Mouse (Mus musculus) liver, embryonic 14.5 days (tissue): Measurements from ENCODE around the gene Tff1. TPM values are rescaled to one million over a fixed set of nuclear protein-coding genes. Genes with fewer than 3 reads are reported as not detected.

ENCODE experiments used
- ATAC-seq: fragments of 200-750 bp; cut with Nextera tagmentation; 2 replicates; pipeline ENCODE4 v1.8.0; 2017; ENCODE audit warnings: moderate number of reproducible peaks, mild to moderate bottlenecking, moderate library complexity; ENCODE audit not compliant: insufficient read depth
- DNase-seq, 3 experiments: peaks; one replicate each; pipeline ENCODE4 v3.0.0-alpha.2; 2012 to 2013; ENCODE audit warnings: low read depth in 3 of 3, low spot score in 3 of 3
- H3K27ac ChIP-seq: fragments of 300-500 bp; sonication (generic); 2 replicates; pipeline ENCODE4 v1.5.1; 2014; ENCODE audit warnings: moderate library complexity, mild to moderate bottlenecking, control low read depth, inconsistent platforms
- H3K27me3 ChIP-seq: fragments of 300-500 bp; sonication (generic); 2 replicates; pipeline ENCODE4 v1.6.1; 2014; ENCODE audit warnings: mild to moderate bottlenecking, low read length, moderate library complexity; ENCODE audit not compliant: control insufficient read depth, insufficient read depth
- H3K36me3 ChIP-seq: fragments of 300-500 bp; sonication (generic); replicated peaks from 2 replicates; pipeline ENCODE4 v1.6.1; 2014; ENCODE audit warnings: low read depth; ENCODE audit not compliant: control insufficient read depth, insufficient read depth
- H3K4me1 ChIP-seq, 2 experiments: fragments of 200-500 bp in 1 of 2; fragments of 300-500 bp in 1 of 2; sonication (generic) in 1 of 2; replicated peaks; 2 replicates each; pipeline ENCODE4 v1.6.1; 2012 to 2014; ENCODE audit warnings: antibody characterized with exemption in 1 of 2, inconsistent platforms in 1 of 2, low read length in 1 of 2; ENCODE audit not compliant: control insufficient read depth in 2 of 2, insufficient read depth in 2 of 2
- H3K4me2 ChIP-seq: fragments of 300-500 bp; sonication (generic); 2 replicates; pipeline ENCODE4 v1.6.1; 2014; ENCODE audit warnings: low read depth, mild to moderate bottlenecking, control low read depth, moderate library complexity
- H3K4me3 ChIP-seq, 2 experiments: fragments of 200-500 bp in 1 of 2; fragments of 300-500 bp in 1 of 2; sonication (generic) in 1 of 2; 2 replicates each; pipeline ENCODE4 v1.5.1; 2012 to 2014; ENCODE audit warnings: low read depth in 2 of 2, low read length in 2 of 2, mild to moderate bottlenecking in 2 of 2, control low read depth in 1 of 2, inconsistent platforms in 1 of 2, moderate library complexity in 1 of 2; ENCODE audit not compliant: insufficient read depth in 1 of 2
- H3K9ac ChIP-seq: fragments of 300-500 bp; sonication (generic); replicated peaks from 2 replicates; pipeline ENCODE4 v1.6.1; 2014; ENCODE audit warnings: mild to moderate bottlenecking, control low read depth, moderate library complexity
- H3K9me3 ChIP-seq: fragments of 300-500 bp; sonication (generic); 2 replicates; pipeline ENCODE4 v1.6.1; 2016; ENCODE audit warnings: low read length, mixed read lengths; ENCODE audit not compliant: control insufficient read depth
- CTCF ChIP-seq: IDR thresholded peaks from 2 replicates; pipeline ENCODE4 v1.5.1; 2016; ENCODE audit warnings: antibody characterized with exemption, low read depth, control low read depth
- EP300 ChIP-seq: IDR thresholded peaks from 2 replicates; pipeline ENCODE4 v1.6.1; 2016; ENCODE audit warnings: antibody characterized with exemption, low read depth
- WGBS: fragments of 180-500 bp; shearing (Covaris S2); extraction: QIAGEN DNeasy Blood & Tissue Kit; methylation state at CpG from one replicate; pipeline ENCODE4 v1.1.7; 2014; ENCODE audit not compliant: insufficient replicate concordance; 5-methylcytosine and 5-hydroxymethylcytosine counted together
- polyA plus RNA-seq, 2 experiments: library from polyadenylated mRNA; depleted of rRNA in 1 of 2; stranded (reverse) in 1 of 2; unstranded in 1 of 2; fragments of >200 nt; fragmentation: Nextera tagmentation in 1 of 2; extraction: Ambion mirVana in 1 of 2; gene quantifications; 2 replicates each; pipeline versions ENCODE4 v1.2.1 to v1.2.3; 2012 to 2014

Tff1 gene
- polyA plus RNA-seq, 2 experiments = not detected

DNA sequence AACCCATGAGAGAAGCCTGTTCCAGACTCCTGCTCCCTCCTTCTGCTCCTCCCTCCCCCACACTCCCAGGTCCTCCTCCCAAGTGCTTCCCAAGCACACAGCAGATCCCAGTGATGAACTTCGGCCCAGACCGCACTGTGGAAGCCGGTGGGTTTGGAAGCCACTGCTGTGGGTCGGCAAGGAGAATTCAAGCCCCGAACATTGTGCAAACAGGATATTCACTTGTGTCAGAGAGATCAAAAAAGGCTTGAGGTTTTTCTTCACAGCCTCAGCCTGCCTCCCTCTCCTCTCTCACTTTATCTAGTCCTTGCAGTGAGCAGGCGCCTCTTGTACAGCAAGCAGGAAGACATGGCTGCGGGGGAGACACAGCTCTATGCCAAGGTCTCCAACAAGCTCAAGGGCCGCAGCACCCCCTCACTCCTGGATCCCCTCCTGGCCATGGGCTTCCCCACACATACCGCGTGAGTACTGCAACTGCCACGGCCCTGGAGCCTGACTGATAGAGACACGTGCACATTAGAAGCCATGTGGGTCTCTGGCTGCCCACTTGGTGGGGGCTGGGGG lies 42.8 kb upstream of the Tff1 start, which contains the start of gene Ubash3a:
TSS of gene Ubash3a (plus strand) at position 103 of the 564 bp plus-strand sequence.
- TF ChIP-seq CTCF (no peak), EP300 (no peak)
- H3K9me3 ChIP-seq = no peaks in the 10 kb centered on the region
- H3K4me3 ChIP-seq = peak within 1 kb of the TSS; percentile 55 to 65
- H3K36me3 ChIP-seq = no peaks in the 10 kb centered on the region
- H3K27ac ChIP-seq = peak within 1 kb of the TSS; percentile 51
- ATAC-seq (peak; percentile 66), DNase-seq (peak; percentile 38 to 47 (median 43))
- peak within 1 kb of the TSS; percentile 71 for H3K9ac ChIP-seq
- 3% methylated on average over 12 of the region's 12 CpGs for WGBS
- H3K27me3 ChIP-seq = no peaks in the 10 kb centered on the region
- peak within 1 kb of the TSS; percentile 79 for H3K4me2 ChIP-seq
- peaks cover 0 to 32% of the 10 kb centered on the region in 2 experiments; a peak in 3 of 4 replicates for H3K4me1 ChIP-seq

DNA sequence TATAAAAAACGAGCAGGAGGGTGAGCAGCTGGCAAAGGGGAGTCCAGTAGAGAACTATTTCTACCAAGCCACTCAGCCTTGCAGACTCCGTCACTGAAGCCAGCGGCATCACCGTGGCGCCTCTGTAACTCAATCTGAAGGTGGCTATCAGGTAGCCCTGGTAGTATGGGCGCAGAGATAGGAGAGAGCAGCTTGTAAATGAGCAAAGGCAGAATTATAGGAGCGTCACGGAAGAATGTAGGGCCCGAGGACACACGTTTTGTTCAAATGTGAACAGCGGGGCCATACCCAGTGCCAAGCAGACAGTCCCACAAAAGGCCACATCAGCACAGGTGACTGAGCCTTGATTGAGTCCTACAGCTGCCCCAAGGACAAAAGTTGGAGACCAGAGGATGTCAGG lies 33.8 kb upstream of the Tff1 start, which contains the start of gene Tmprss3:
TSS of gene Tmprss3 (minus strand) at position 101 of the 400 bp plus-strand sequence.
- H3K9ac ChIP-seq = no peak within 1 kb of the TSS
- ATAC-seq (no peak), DNase-seq (no peak)
- no peaks in the 10 kb centered on the region for H3K27me3 ChIP-seq
- TF ChIP-seq EP300 (no peak), CTCF (no peak)
- WGBS = 70% methylated on average over 11 of the region's 11 CpGs
- H3K4me1 ChIP-seq = peaks cover 0 to 11% of the 10 kb centered on the region in 2 experiments; a peak in 2 of 4 replicates
- no peaks in the 10 kb centered on the region for H3K36me3 ChIP-seq
- H3K27ac ChIP-seq = no peak within 1 kb of the TSS
- H3K9me3 ChIP-seq = no peaks in the 10 kb centered on the region
- H3K4me3 ChIP-seq = no peak within 1 kb of the TSS
- no peak within 1 kb of the TSS for H3K4me2 ChIP-seq

- ATAC-seq = no peak
- H3K27me3 ChIP-seq = no peaks in the 10 kb centered on the region
- no peak overlapping the region for H3K4me2 ChIP-seq
- TF ChIP-seq EP300 (no peak), CTCF (no peak)
- H3K4me3 ChIP-seq = no peak overlapping the region
- WGBS = 69% methylated on average over 7 of the region's 7 CpGs
- H3K27ac ChIP-seq = no peak overlapping the region
- H3K4me1 ChIP-seq = peaks cover 0 to 11% of the 10 kb centered on the region in 2 experiments; a peak in 2 of 4 replicates
- no peaks in the 10 kb centered on the region for H3K36me3 ChIP-seq
- no peaks in the 10 kb centered on the region for H3K9me3 ChIP-seq
- DNase-seq = no peak
- H3K9ac ChIP-seq = no peak overlapping the region
These were observed 31.2 kb upstream of the Tff1 start for GRCm38 (mm10) chr17:31196283-31196682.

DNA sequence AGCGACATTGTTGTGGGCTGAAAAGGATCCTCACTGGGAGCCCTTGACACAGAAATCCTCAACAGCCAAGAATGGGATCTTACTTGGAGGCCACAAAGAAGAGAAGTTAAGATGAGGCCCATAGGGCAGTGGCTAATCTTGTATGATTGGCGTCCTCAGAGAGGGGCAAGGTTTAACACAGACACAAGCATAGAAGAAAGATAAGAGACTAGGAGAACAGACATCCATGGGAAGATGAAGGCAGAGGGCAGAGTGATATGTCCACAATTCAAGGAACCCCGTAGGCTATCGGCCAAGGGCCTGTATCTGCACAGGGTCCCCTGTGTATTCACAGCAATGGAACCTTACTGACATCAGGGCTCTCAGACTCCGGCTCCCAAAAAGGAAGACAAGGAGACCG lies 30.1 kb upstream of the Tff1 start:
- H3K4me3 ChIP-seq = no peak overlapping the region
- H3K36me3 ChIP-seq = no peaks in the 10 kb centered on the region
- no peak overlapping the region for H3K4me2 ChIP-seq
- H3K9me3 ChIP-seq = no peaks in the 10 kb centered on the region
- no peak overlapping the region for H3K9ac ChIP-seq
- DNase-seq (no peak), ATAC-seq (peak; percentile 33; the same call in 1 of the 2 replicates)
- no peaks in the 10 kb centered on the region for H3K27me3 ChIP-seq
- TF ChIP-seq CTCF = no peak
- no peak for TF ChIP-seq EP300
- peaks cover 0 to 11% of the 10 kb centered on the region in 2 experiments; a peak in 2 of 4 replicates for H3K4me1 ChIP-seq
- 45% methylated on average over 6 of the region's 6 CpGs for WGBS
- no peak overlapping the region for H3K27ac ChIP-seq

DNA sequence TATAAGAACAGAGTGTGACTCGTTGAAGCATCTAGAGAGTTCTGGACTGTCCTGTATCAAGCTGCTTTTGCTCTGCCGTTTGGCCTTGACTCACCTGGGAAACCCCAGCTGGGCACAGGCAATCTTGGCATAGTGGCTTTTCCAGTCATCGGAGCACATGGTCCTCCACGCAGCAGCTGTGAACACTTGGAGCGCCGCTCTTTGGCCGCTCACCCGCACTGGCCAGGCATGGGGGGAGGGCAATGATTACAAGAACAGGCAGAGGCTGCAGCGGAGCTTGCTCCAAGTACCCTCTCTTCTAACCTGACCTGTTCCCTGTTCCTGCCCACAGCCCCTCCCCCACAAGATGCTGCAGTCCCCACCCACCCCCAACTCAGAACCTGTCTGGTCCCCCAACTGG lies 28.3 kb upstream of the Tff1 start:
- WGBS = 82% methylated on average over 9 of the region's 9 CpGs
- ATAC-seq (no peak), DNase-seq (no peak)
- H3K36me3 ChIP-seq = no peaks in the 10 kb centered on the region
- no peak overlapping the region for H3K4me2 ChIP-seq
- no peaks in the 10 kb centered on the region for H3K27me3 ChIP-seq
- H3K9ac ChIP-seq = no peak overlapping the region
- no peak overlapping the region for H3K27ac ChIP-seq
- no peak for TF ChIP-seq CTCF
- TF ChIP-seq EP300 = no peak
- peaks cover 0 to 11% of the 10 kb centered on the region in 2 experiments; a peak in 2 of 4 replicates for H3K4me1 ChIP-seq
- no peak overlapping the region for H3K4me3 ChIP-seq
- H3K9me3 ChIP-seq = no peaks in the 10 kb centered on the region
